Mouse (Mus musculus) spleen, adult 2 months (tissue): ENCODE results near the gene Glp2r. TPM values are rescaled to one million over a fixed set of nuclear protein-coding genes. Genes with fewer than 3 reads are reported as not detected.

Source experiments
- DNase-seq, 2 experiments: peaks; one replicate each; pipeline versions ENCODE4 v3.0.0 to v3.0.0-alpha.2; 2012 to 2021; ENCODE audit warnings: low spot score in 2 of 2, low read depth in 1 of 2
- H3K27ac ChIP-seq: fragments of 200-500 bp; 2 replicates; pipeline ENCODE4 v1.5.1; 2012; ENCODE audit warnings: low read length, inconsistent platforms; ENCODE audit not compliant: insufficient read depth
- H3K27me3 ChIP-seq: fragments of 200-500 bp; 2 replicates; pipeline ENCODE4 v1.6.1; 2012; ENCODE audit warnings: mild to moderate bottlenecking, moderate library complexity, low read length, inconsistent platforms; ENCODE audit not compliant: control insufficient read depth, insufficient read depth
- H3K36me3 ChIP-seq: fragments of 200-500 bp; 2 replicates; pipeline ENCODE4 v1.6.1; 2012; ENCODE audit warnings: mild to moderate bottlenecking, low read length, inconsistent platforms; ENCODE audit not compliant: control insufficient read depth, insufficient read depth
- H3K4me1 ChIP-seq: fragments of 200-500 bp; 2 replicates; pipeline ENCODE4 v1.6.1; 2011; ENCODE audit warnings: inconsistent platforms; ENCODE audit not compliant: control insufficient read depth, insufficient read depth, insufficient read length
- H3K4me3 ChIP-seq: fragments of 200-500 bp; 2 replicates; pipeline ENCODE4 v1.5.1; 2011; ENCODE audit warnings: mild to moderate bottlenecking, inconsistent platforms; ENCODE audit not compliant: insufficient read depth, insufficient read length; ENCODE audit errors: extremely low read depth
- CTCF ChIP-seq: fragments of 200-500 bp; IDR thresholded peaks from 2 replicates; pipeline ENCODE4 v1.5.1; 2011; ENCODE audit warnings: mild to moderate bottlenecking, inconsistent platforms; ENCODE audit not compliant: insufficient read depth, insufficient read length, insufficient replicate concordance; ENCODE audit errors: extremely low read depth
- POLR2A ChIP-seq: fragments of 200-500 bp; IDR thresholded peaks from 2 replicates; pipeline ENCODE4 v1.6.1; 2011; ENCODE audit warnings: low read depth, low read length, inconsistent platforms
- WGBS: fragments of 180-500 bp; shearing (Covaris S2); methylation state at CpG from one replicate; pipeline ENCODE4 v1.1.7; 2018; 5-methylcytosine and 5-hydroxymethylcytosine counted together
- polyA plus RNA-seq: library from polyadenylated mRNA; depleted of rRNA; stranded (reverse); fragments of >200 nt; gene quantifications from 2 replicates; pipeline ENCODE4 v1.2.3, GENCODE M21; 2012

Glp2r gene
- polyA plus RNA-seq, 1 experiment = 0.04 TPM

DNA sequence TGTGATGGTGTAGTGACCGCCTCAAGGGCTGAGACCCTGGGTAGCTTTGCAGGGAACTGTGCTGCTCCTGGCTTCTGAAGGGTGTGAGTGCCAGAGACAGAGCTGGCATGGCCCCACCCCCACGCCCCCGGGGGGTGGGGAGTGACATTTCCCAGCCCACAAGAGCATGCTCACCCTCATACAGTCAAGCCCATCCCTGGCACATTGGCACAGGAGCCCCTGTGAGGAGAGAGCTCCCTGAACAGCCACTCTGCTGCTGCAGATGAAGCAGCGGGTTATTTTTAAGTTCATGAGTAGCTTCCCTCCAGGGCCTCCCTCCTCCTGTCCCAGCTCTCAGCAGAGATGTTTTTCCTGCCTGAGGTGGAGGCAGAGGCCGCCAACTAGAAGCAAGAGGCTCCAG, 98.8 kb downstream of the Glp2r start:
- TF ChIP-seq POLR2A = no peak
- no peak for TF ChIP-seq CTCF
- Histone ChIP-seq H3K4me1 (no peaks in the 10 kb centered on the region), H3K27me3 (no peaks in the 10 kb centered on the region), H3K36me3 (no peaks in the 10 kb centered on the region), H3K27ac (no peak overlapping the region), H3K4me3 (no peak overlapping the region)
- 81% methylated on average over 5 of the region's 5 CpGs for WGBS
- no peak for DNase-seq

DNA sequence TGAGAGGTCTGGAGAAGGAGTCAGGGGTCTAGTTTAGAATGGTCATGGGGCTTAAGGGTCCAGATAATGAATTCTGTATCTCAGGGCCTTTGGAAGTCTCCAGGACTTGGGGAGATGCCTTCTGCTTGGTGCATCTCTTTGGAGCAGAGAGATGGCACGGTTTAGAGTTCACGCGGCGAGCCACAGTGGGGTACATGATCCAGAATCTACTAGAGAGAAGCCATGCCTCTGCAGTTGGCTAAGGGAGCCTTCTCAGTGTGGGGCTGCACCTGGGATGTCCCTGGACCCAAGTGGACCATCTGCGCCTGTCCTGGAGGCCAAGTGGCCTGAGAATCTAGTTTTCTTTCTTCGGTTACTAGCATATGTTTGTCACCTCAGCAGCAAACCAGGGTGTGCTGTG, 100.9 kb downstream of the Glp2r start:
- Histone ChIP-seq H3K4me1 (no peaks in the 10 kb centered on the region), H3K27me3 (no peaks in the 10 kb centered on the region), H3K27ac (no peak overlapping the region), H3K36me3 (no peaks in the 10 kb centered on the region), H3K4me3 (no peak overlapping the region)
- 94% methylated on average over 6 of the region's 6 CpGs for WGBS
- DNase-seq = no peak
- TF ChIP-seq CTCF (no peak), POLR2A (no peak)

DNA sequence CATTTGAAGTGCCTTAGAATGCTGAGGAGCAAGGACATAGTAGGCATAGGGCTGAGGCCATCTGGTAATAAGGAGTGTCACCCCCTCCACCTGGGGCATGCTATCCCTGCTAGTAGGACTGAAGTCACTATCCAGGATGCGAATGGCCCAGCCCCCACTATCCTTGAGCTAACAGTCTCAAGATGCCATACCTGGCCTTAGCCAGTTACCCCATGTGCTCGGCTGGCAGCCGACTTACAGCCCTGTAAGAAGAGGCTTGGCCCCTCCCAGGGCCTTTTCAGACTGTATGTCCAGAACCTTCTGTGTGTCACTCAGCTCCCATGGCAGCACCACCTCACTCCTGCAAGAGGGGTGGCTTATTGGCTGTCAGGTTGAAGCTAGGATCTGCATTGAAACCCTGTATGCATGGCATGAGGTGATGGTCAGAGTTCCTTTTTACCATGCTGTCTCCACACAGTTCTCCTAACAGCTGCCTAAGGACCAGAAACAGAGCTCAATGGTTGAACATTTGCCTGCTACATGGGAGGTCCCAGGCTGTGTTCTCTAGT, 102.4 kb downstream of the Glp2r start:
- TF ChIP-seq CTCF (no peak), POLR2A (no peak)
- no peak for DNase-seq
- no peaks in the 10 kb centered on the region for H3K4me1 ChIP-seq
- H3K36me3 ChIP-seq = no peaks in the 10 kb centered on the region
- no peaks in the 10 kb centered on the region for H3K27me3 ChIP-seq
- no peak overlapping the region for H3K4me3 ChIP-seq
- whole genome bisulfite sequencing = 92% methylated on average over 3 of the region's 3 CpGs
- H3K27ac ChIP-seq = no peak overlapping the region

GRCm38 (mm10) chr11:67667531-67668332, 103.2 kb downstream of the Glp2r start:
- DNase-seq = no peak
- 80% methylated on average over 13 of the region's 13 CpGs for WGBS
- no peaks in the 10 kb centered on the region for H3K36me3 ChIP-seq
- no peak overlapping the region for H3K27ac ChIP-seq
- H3K27me3 ChIP-seq = no peaks in the 10 kb centered on the region
- H3K4me3 ChIP-seq = no peak overlapping the region
- H3K4me1 ChIP-seq = no peaks in the 10 kb centered on the region
- TF ChIP-seq POLR2A (no peak), CTCF (no peak)

GRCm38 (mm10) chr11:67666129-67666528, 104.8 kb downstream of the Glp2r start:
- 75% methylated on average over 5 of the region's 5 CpGs for WGBS
- H3K4me1 ChIP-seq = no peaks in the 10 kb centered on the region
- TF ChIP-seq CTCF (no peak), POLR2A (no peak)
- DNase-seq = no peak
- no peaks in the 10 kb centered on the region for H3K27me3 ChIP-seq
- H3K4me3 ChIP-seq = no peak overlapping the region
- H3K36me3 ChIP-seq = no peaks in the 10 kb centered on the region
- no peak overlapping the region for H3K27ac ChIP-seq

- no peaks in the 10 kb centered on the region for H3K4me1 ChIP-seq
- no peak for DNase-seq
- no peaks in the 10 kb centered on the region for H3K36me3 ChIP-seq
- WGBS = 85% methylated on average over 6 of the region's 6 CpGs
- H3K27ac ChIP-seq = no peak overlapping the region
- no peak overlapping the region for H3K4me3 ChIP-seq
- H3K27me3 ChIP-seq = no peaks in the 10 kb centered on the region
- no peak for TF ChIP-seq CTCF
- TF ChIP-seq POLR2A = no peak
Observed at GRCm38 (mm10) chr11:67664918-67665317, 106.0 kb downstream of the Glp2r start.

- 91% methylated on average over 3 of the region's 3 CpGs for WGBS
- Histone ChIP-seq H3K4me3 (no peak overlapping the region), H3K27me3 (no peaks in the 10 kb centered on the region), H3K4me1 (no peaks in the 10 kb centered on the region), H3K27ac (no peak overlapping the region), H3K36me3 (no peaks in the 10 kb centered on the region)
- no peak for TF ChIP-seq POLR2A
- no peak for TF ChIP-seq CTCF
- no peak for DNase-seq
Observed at GRCm38 (mm10) chr11:67664261-67664660, 106.7 kb downstream of the Glp2r start.
